Mouse (Mus musculus): ENCODE results near the gene Nt5dc1. TPM values are rescaled to one million over a fixed set of nuclear protein-coding genes. Genes with fewer than 3 reads are reported as not detected.

Gene Nt5dc1
- polyA plus RNA-seq, 1 experiment from 2014 or later: 4.1 TPM

DNA sequence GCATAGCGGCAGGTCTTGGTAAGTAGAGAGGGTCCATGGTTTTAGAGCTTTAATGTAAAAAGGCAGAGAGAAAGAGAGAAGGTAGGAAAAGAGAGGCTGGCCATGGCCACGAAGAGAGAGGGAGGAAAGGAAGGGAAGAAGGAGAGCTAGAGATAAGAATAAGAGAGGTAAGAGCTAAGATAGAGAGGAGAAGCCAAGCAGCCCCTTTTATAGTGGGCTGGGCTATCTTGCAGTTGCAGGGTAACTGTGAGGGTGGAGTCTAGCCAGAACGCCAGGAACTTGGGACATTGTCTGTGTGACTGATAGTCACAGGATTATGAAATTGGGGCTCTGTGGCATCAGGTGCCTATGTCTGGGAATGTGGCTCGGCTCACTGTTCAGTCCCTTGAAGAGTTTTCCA is 179.8 kb downstream of the Nt5dc1 start:
- H3K27ac ChIP-seq (ENCODE audit: low read depth, low read length): no peak overlapping the region
- WGBS: 74% methylated on average over 4 of the region's 4 CpGs
- H3K4me3 ChIP-seq (ENCODE audit: low read depth, low read length): no peak overlapping the region
- H3K36me3 ChIP-seq (ENCODE audit: control insufficient read depth, insufficient read depth, low read length): no peaks in the 10 kb centered on the region
- H3K9me3 ChIP-seq (ENCODE audit: control insufficient read depth, low read length): no peaks in the 10 kb centered on the region
- ATAC-seq (ENCODE audit: insufficient read depth, low FRiP score, low TSS enrichment) (no peak), DNase-seq (ENCODE audit: low spot score) (no peak)
- H3K27me3 ChIP-seq (ENCODE audit: control insufficient read depth, insufficient read depth, low read length): no peaks in the 10 kb centered on the region
- H3K4me1 ChIP-seq (ENCODE audit: control insufficient read depth, insufficient read depth, low read length): no peaks in the 10 kb centered on the region
- no peak overlapping the region for H3K4me2 ChIP-seq (ENCODE audit: low read depth)
- no peak overlapping the region for H3K9ac ChIP-seq (ENCODE audit: low read length)

Other genes starting within 250 kb of the Nt5dc1 start
- gene Dse, start 210.8 kb downstream of the Nt5dc1 start, polyA plus RNA-seq (2014; fragmentation: Nextera tagmentation; extraction: Ambion mirVana): 28.2 and 32.6 TPM in 2 replicates
- gene Tspyl1, start 136.4 kb downstream of the Nt5dc1 start, polyA plus RNA-seq (2014; fragmentation: Nextera tagmentation; extraction: Ambion mirVana): 72.9 and 74.7 TPM in 2 replicates
- gene Tspyl4, start 121.1 kb downstream of the Nt5dc1 start, polyA plus RNA-seq (2014; fragmentation: Nextera tagmentation; extraction: Ambion mirVana): 38.6 and 40.4 TPM in 2 replicates
- gene Col10a1, start 28.6 kb downstream of the Nt5dc1 start, polyA plus RNA-seq (2014; fragmentation: Nextera tagmentation; extraction: Ambion mirVana): not detected in 2 replicates
- gene Frk, start 64.8 kb upstream of the Nt5dc1 start, polyA plus RNA-seq (2014; fragmentation: Nextera tagmentation; extraction: Ambion mirVana): 2.2 TPM in 2 replicates